Mouse (Mus musculus): ENCODE data around the gene Ciao2a.

DNA sequence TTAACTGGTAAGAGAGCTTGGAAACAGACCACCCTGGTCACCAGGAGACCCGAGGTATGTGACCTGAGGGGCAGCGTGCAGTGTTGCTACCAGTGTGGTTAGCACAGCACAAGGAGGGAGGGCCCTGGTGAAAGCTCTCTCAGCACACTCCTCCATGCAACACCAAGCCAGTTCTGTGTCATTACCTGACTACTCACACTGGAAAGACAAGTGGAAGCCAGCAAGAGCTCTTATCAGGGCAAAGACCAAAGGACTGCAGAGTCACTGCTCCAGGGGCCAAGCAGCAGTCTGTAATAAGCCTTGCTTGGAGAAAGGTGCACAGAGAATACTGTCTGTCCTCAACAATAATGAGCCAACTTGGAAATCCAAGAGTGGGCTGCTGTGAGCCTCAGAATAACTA is 33.7 kb upstream of the Ciao2a start:
- TF ChIP-seq CTCF (IDR thresholded peaks at IDR 0.05; ENCODE audit: extremely low read depth, insufficient read depth, insufficient read length, insufficient replicate concordance) (no peak), POLR2A (IDR thresholded peaks at IDR 0.05; ENCODE audit: low read depth, low read length) (no peak)
